Mouse (Mus musculus) intestine, embryonic 15.5 days (tissue): ENCODE data around the gene Drd3. TPM values are rescaled to one million over a fixed set of nuclear protein-coding genes. Genes with fewer than 3 reads are reported as not detected.

ENCODE experiments used
- ATAC-seq: fragments of 200-750 bp; cut with Nextera tagmentation; 2 replicates; pipeline ENCODE4 v1.8.0; 2017; ENCODE audit warnings: moderate TSS enrichment, moderate library complexity
- H3K27ac ChIP-seq: fragments of 300-500 bp; sonication (generic); 2 replicates; pipeline ENCODE4 v1.5.1; 2015; ENCODE audit warnings: mild to moderate bottlenecking, inconsistent platforms
- H3K27me3 ChIP-seq: fragments of 300-500 bp; sonication (generic); replicated peaks from 2 replicates; pipeline ENCODE4 v1.6.1; 2015; ENCODE audit warnings: inconsistent platforms
- H3K36me3 ChIP-seq: fragments of 300-500 bp; sonication (generic); 2 replicates; pipeline ENCODE4 v1.6.1; 2015; ENCODE audit warnings: inconsistent platforms
- H3K4me1 ChIP-seq: fragments of 300-500 bp; sonication (generic); replicated peaks from 2 replicates; pipeline ENCODE4 v1.6.1; 2015; ENCODE audit warnings: inconsistent platforms
- H3K4me2 ChIP-seq: fragments of 300-500 bp; sonication (generic); replicated peaks from 2 replicates; pipeline ENCODE4 v1.6.1; 2015; ENCODE audit warnings: mild to moderate bottlenecking, inconsistent platforms
- H3K4me3 ChIP-seq: fragments of 300-500 bp; sonication (generic); replicated peaks from 2 replicates; pipeline ENCODE4 v1.5.1; 2015; ENCODE audit warnings: inconsistent platforms
- H3K9ac ChIP-seq: fragments of 300-500 bp; sonication (generic); 2 replicates; pipeline ENCODE4 v1.6.1; 2015; ENCODE audit warnings: inconsistent platforms
- H3K9me3 ChIP-seq: fragments of 300-500 bp; sonication (generic); 2 replicates; pipeline ENCODE4 v1.6.1; 2016; ENCODE audit warnings: inconsistent platforms
- WGBS: fragments of 180-500 bp; shearing (Covaris S2); methylation state at CpG from one replicate; pipeline ENCODE4 v1.1.7; 2015; 5-methylcytosine and 5-hydroxymethylcytosine counted together
- polyA plus RNA-seq: library from polyadenylated mRNA; unstranded; fragments of >200 nt; fragmentation: Nextera tagmentation; extraction: Ambion mirVana; gene quantifications from 2 replicates; pipeline ENCODE4 v1.2.1, GENCODE M21; 2015

The Drd3 gene
- polyA plus RNA-seq, 1 experiment from 2014 or later: not detected

- no peak overlapping the region for H3K4me3 ChIP-seq
- peaks cover 13% of the 10 kb centered on the region; the same call in 1 of the 2 replicates for H3K36me3 ChIP-seq
- no peaks in the 10 kb centered on the region for H3K9me3 ChIP-seq
- no peak overlapping the region for H3K9ac ChIP-seq
- H3K4me2 ChIP-seq: no peak overlapping the region
- no peak for ATAC-seq
- no peaks in the 10 kb centered on the region for H3K4me1 ChIP-seq
- no peaks in the 10 kb centered on the region for H3K27me3 ChIP-seq
- H3K27ac ChIP-seq: no peak overlapping the region
Observed at GRCm38 (mm10) chr16:43869805-43870204, 116.0 kb downstream of the Drd3 start.

GRCm38 (mm10) chr16:43871419-43871818 lies 117.6 kb downstream of the Drd3 start:
- Histone ChIP-seq H3K9me3 (no peaks in the 10 kb centered on the region), H3K4me1 (no peaks in the 10 kb centered on the region), H3K27ac (no peak overlapping the region), H3K36me3 (peaks cover 13% of the 10 kb centered on the region; the same call in 1 of the 2 replicates), H3K27me3 (no peaks in the 10 kb centered on the region), H3K4me3 (no peak overlapping the region), H3K4me2 (no peak overlapping the region), H3K9ac (no peak overlapping the region)
- ATAC-seq: no peak
- 85% methylated on average over 7 of the region's 7 CpGs for WGBS

Other genes starting within 250 kb of the Drd3 start
- gene Tigit, start 89.9 kb upstream of the Drd3 start, polyA plus RNA-seq: not detected in 2 replicates
- 11.1 and 11.5 TPM in 2 replicates for gene Ccdc191, start 135.8 kb downstream of the Drd3 start, polyA plus RNA-seq
- gene Qtrt2, start 172.8 kb downstream of the Drd3 start, polyA plus RNA-seq: 22.0 and 25.0 TPM in 2 replicates
- 2.1 and 2.7 TPM in 2 replicates for gene Zdhhc23, start 225.8 kb downstream of the Drd3 start, polyA plus RNA-seq